ENCODE assay signal across 9 mouse cellular contexts in the genomic region with DNA sequence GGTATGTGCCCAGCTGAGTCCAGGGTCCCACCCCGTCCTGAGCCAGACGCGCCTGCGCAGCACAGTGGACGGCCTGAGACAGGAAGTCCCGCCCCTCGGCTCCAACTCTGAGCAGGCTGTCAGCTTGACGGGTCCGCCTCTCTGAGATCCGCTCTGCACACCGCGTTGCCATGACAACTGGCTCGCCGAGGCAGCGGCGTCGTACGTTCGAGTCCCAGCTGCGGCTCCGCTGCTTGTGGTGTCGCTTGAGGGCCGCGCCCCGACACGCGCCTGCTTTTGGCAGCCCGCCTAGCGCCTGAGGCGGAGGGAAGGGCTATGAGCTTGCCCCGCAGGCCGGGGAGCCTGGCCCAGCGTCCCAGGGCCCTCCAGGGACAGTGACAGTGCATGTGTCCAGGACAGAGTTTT. TPM values are rescaled to one million over a fixed set of nuclear protein-coding genes. Genes with fewer than 3 reads are reported as not detected.
DNase-seq lines count a peak whose midpoint lies in the region; ATAC-seq lines count a peak whose summit lies in the region.
"Had no signal": no experiment of that assay in that cellular context is flagged by ENCODE, and none has a peak within 500 bp of the region (broad histone marks: within the 10 kb centered on the region; RNA-seq: fewer than 3 reads in every experiment).

No protein-coding gene starts in this region.

- 2% methylated on average over 33 of the region's 33 CpGs for WGBS in midbrain, embryonic 11.5 days

- no peaks in the 10 kb centered on the region for H3K36me3 ChIP-seq in midbrain, embryonic 11.5 days (ENCODE audit: control insufficient read depth, insufficient read depth, low read length)

- peak overlapping the region; percentile 45; the same call in 1 of the 2 replicates for H3K9ac ChIP-seq in midbrain, embryonic 11.5 days (ENCODE audit: low read length)

- no peak overlapping the region for H3K27ac ChIP-seq in midbrain, embryonic 11.5 days (ENCODE audit: low read depth, low read length)
- H3K27ac ChIP-seq: macrophage had no signal

- ATAC-seq in midbrain, embryonic 11.5 days (ENCODE audit: low FRiP score) = peak; percentile 96

- H3K9me3 ChIP-seq in midbrain, embryonic 11.5 days (ENCODE audit: control insufficient read depth, low read length) = no peaks in the 10 kb centered on the region

- no peaks in the 10 kb centered on the region for H3K27me3 ChIP-seq in midbrain, embryonic 11.5 days (ENCODE audit: control insufficient read depth, insufficient read depth, low read length)

- H3K4me1 ChIP-seq in midbrain, embryonic 11.5 days (ENCODE audit: control insufficient read depth, insufficient read depth, low read length) = no peaks in the 10 kb centered on the region; the same call in 1 of the 2 replicates

- peak; percentile 92 to 93 for DNase-seq in adrenal gland, adult (ENCODE audit: inconsistent age in 2 of 2, low spot score in 1 of 2)
- peak; percentile 97 for DNase-seq in embryo, embryonic 10 days (ENCODE audit: low spot score)
- peak; percentile 86 for DNase-seq in gastrocnemius, postnatal 14 days
- peak; percentile 91 for DNase-seq in induced T-regulatory cell, adult 2 months (ENCODE audit: low read depth)
- peak; percentile 89 for DNase-seq in left cerebral cortex, postnatal 4 days
- peak; percentile 98 for DNase-seq in midbrain, embryonic 11.5 days (ENCODE audit: low spot score, missing footprints)
- peak; percentile 73 to 78 for DNase-seq in right cerebral cortex, postnatal 36 days (ENCODE audit: low spot score in 2 of 2)
- peak; percentile 58 to 86 for DNase-seq in urinary bladder, postnatal 36 days (ENCODE audit: low spot score in 2 of 2)

- intact Hi-C loops in gastrocnemius, postnatal 14 days (cut with DNase I; ENCODE audit: low total_unique reads) = no loop called here
- intact Hi-C loops in left cerebral cortex, postnatal 4 days (cut with DNase I) = no loop called here

- peak overlapping the region; percentile 44 for H3K4me2 ChIP-seq in midbrain, embryonic 11.5 days

- H3K4me3 ChIP-seq in midbrain, embryonic 11.5 days (ENCODE audit: low read depth, low read length) = peak overlapping the region; percentile 28; the same call in 1 of the 2 replicates

RNA-seq across cellular contexts. Expression of a gene that starts 23.0 kb away (rescaled TPM):
- under 1 TPM; 0.35 to 0.40 TPM for total RNA-seq in gastrocnemius, postnatal 14 days (2021)
- 10 to 100 TPM; 15.7 to 19.7 TPM for total RNA-seq in left cerebral cortex, postnatal 4 days (2021)
- polyA plus RNA-seq in midbrain, embryonic 11.5 days (2014; fragmentation: Nextera tagmentation; extraction: Ambion mirVana) = 2.5 and 3.0 TPM in 2 replicates

RNA-seq across cellular contexts. Expression of a gene that starts 33.4 kb away (rescaled TPM):
- 1 to 10 TPM; 7.3 to 8.7 TPM for total RNA-seq in gastrocnemius, postnatal 14 days (2021)
- total RNA-seq in left cerebral cortex, postnatal 4 days (2021) = 10 to 100 TPM; 28.8 to 29.1 TPM
- polyA plus RNA-seq in midbrain, embryonic 11.5 days (2014; fragmentation: Nextera tagmentation; extraction: Ambion mirVana) = 13.2 and 14.0 TPM in 2 replicates

Comparison
In these comparisons a context has a peak if more than half of its experiments do, and no peak if none do; other contexts are left out.
1. RNA of a gene that starts 23.0 kb away (total RNA-seq): 15.7 to 19.7 TPM in left cerebral cortex, postnatal 4 days; 0.35 to 0.40 TPM in gastrocnemius, postnatal 14 days; every median in the first group is over 10 times any median in the second.
2. Peak in every context shown above with its lines, with median percentiles within 50 percentile points of each other: DNase-seq.